14 mouse cellular contexts compared by ENCODE assay signal in the genomic region with DNA sequence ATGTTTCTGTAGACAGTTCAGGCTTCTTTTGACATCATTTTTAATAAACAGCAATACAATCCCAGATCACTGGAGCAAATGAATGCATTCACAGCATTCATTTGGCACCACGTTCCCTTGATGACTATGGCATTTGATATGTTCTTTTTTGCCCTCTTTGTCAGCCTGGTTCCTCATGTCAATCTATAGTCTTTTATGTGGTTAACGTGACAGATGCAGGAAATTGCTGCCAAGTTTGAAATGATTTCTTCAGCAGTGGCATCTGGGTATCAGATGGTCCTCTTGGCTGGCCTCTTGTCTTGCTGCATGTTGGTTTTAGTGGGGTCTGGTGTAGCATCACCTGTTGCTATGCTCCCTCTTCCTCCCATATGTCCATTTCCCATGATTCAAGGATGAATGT.
DNase-seq lines count a peak whose midpoint lies in the region; ATAC-seq and TF ChIP-seq lines count a peak whose summit lies in the region.
"Had no signal": no experiment of that assay in that cellular context is flagged by ENCODE, and none has a peak within 500 bp of the region (broad histone marks: within the 10 kb centered on the region; RNA-seq: fewer than 3 reads in every experiment).

No protein-coding gene starts in this region.

- peak; percentile 27; the same call in 1 of the 2 replicates for ATAC-seq in hindbrain, embryonic 16.5 days
- no peak for ATAC-seq in hindbrain, embryonic 12.5 days (ENCODE audit: low FRiP score)
- peak; percentile 63 for ATAC-seq in forebrain, postnatal 0 days
- ATAC-seq in liver, embryonic 11.5 days (replicated peaks; ENCODE audit: low FRiP score) = no peak

- no peak overlapping the region for H3K4me2 ChIP-seq in hindbrain, embryonic 16.5 days (ENCODE audit: low read length)
- no peak overlapping the region for H3K4me2 ChIP-seq in hindbrain, embryonic 12.5 days (replicated peaks)
- no peak overlapping the region for H3K4me2 ChIP-seq in forebrain, postnatal 0 days (ENCODE audit: low read depth)
- no peak overlapping the region for H3K4me2 ChIP-seq in liver, embryonic 11.5 days
- H3K4me2 ChIP-seq: hindbrain, embryonic 15.5 days; neural tube, embryonic 15.5 days had no signal

- no peak overlapping the region for H3K4me3 ChIP-seq in hindbrain, embryonic 16.5 days (ENCODE audit: low read length)
- H3K4me3 ChIP-seq in hindbrain, embryonic 12.5 days = no peak overlapping the region
- no peak overlapping the region for H3K4me3 ChIP-seq in forebrain, postnatal 0 days (ENCODE audit: low read depth, low read length)
- H3K4me3 ChIP-seq in liver, embryonic 11.5 days (ENCODE audit: low read depth, low read length) = no peak overlapping the region
- H3K4me3 ChIP-seq: hindbrain, embryonic 15.5 days; neural tube, embryonic 15.5 days had no signal

- H3K27me3 ChIP-seq in hindbrain, embryonic 16.5 days (replicated peaks; ENCODE audit: control insufficient read depth, insufficient read depth, low read length) = no peaks in the 10 kb centered on the region
- H3K27me3 ChIP-seq in hindbrain, embryonic 12.5 days = no peaks in the 10 kb centered on the region
- no peaks in the 10 kb centered on the region for H3K27me3 ChIP-seq in forebrain, postnatal 0 days (ENCODE audit: insufficient read depth, low read length)
- no peaks in the 10 kb centered on the region for H3K27me3 ChIP-seq in liver, embryonic 11.5 days (replicated peaks; ENCODE audit: control insufficient read depth, insufficient read depth, low read length)
- H3K27me3 ChIP-seq: hindbrain, embryonic 15.5 days; neural tube, embryonic 15.5 days had no signal

- H3K9ac ChIP-seq in hindbrain, embryonic 16.5 days (ENCODE audit: low read depth, low read length) = no peak overlapping the region
- H3K9ac ChIP-seq in hindbrain, embryonic 12.5 days = no peak overlapping the region
- H3K9ac ChIP-seq in forebrain, postnatal 0 days = no peak overlapping the region
- no peak overlapping the region for H3K9ac ChIP-seq in liver, embryonic 11.5 days (ENCODE audit: low read depth, low read length)
- H3K9ac ChIP-seq: hindbrain, embryonic 15.5 days; neural tube, embryonic 15.5 days had no signal

- WGBS in hindbrain, embryonic 16.5 days = 26% methylated on average over 2 of the region's 2 CpGs
- 40% methylated on average over 2 of the region's 2 CpGs for WGBS in hindbrain, embryonic 12.5 days
- WGBS in forebrain, postnatal 0 days = 16% methylated on average over 2 of the region's 2 CpGs
- 44% methylated on average over 2 of the region's 2 CpGs for WGBS in liver, embryonic 11.5 days

- no peaks in the 10 kb centered on the region for H3K9me3 ChIP-seq in hindbrain, embryonic 16.5 days (ENCODE audit: control insufficient read depth, low read length)
- no peaks in the 10 kb centered on the region for H3K9me3 ChIP-seq in hindbrain, embryonic 12.5 days (replicated peaks)
- no peaks in the 10 kb centered on the region for H3K9me3 ChIP-seq in forebrain, postnatal 0 days (ENCODE audit: low read length)
- H3K9me3 ChIP-seq in liver, embryonic 11.5 days (ENCODE audit: control insufficient read depth, low read length) = no peaks in the 10 kb centered on the region
- H3K9me3 ChIP-seq: hindbrain, embryonic 15.5 days; neural tube, embryonic 15.5 days had no signal

- no peaks in the 10 kb centered on the region for H3K36me3 ChIP-seq in hindbrain, embryonic 16.5 days (ENCODE audit: control insufficient read depth, insufficient read depth, low read length)
- no peaks in the 10 kb centered on the region for H3K36me3 ChIP-seq in hindbrain, embryonic 12.5 days
- no peaks in the 10 kb centered on the region for H3K36me3 ChIP-seq in forebrain, postnatal 0 days (ENCODE audit: insufficient read depth)
- no peaks in the 10 kb centered on the region for H3K36me3 ChIP-seq in liver, embryonic 11.5 days (ENCODE audit: control insufficient read depth, insufficient read depth, low read length)
- H3K36me3 ChIP-seq: hindbrain, embryonic 15.5 days; neural tube, embryonic 15.5 days had no signal

- peak; percentile 23 for DNase-seq in thymus, postnatal 14 days
- no peak for DNase-seq in thymus, adult 18-20 months
- peak; percentile 64 for DNase-seq in forebrain, postnatal 0 days
- DNase-seq in liver, embryonic 11.5 days (ENCODE audit: low spot score) = no peak
- no peak for DNase-seq in embryo, embryonic 10.5 days (ENCODE audit: low spot score)
- no peak for DNase-seq in heart, adult 11 months
- DNase-seq: adrenal gland, postnatal 25 days; cerebellum, adult 18-20 months; gastrocnemius, postnatal 14 days; right cerebral cortex, adult 18-20 months had no signal

- TF ChIP-seq CTCF in forebrain, postnatal 0 days (IDR thresholded peaks at IDR 0.05; ENCODE audit: low read depth) = no peak

- no peak overlapping the region for H3K27ac ChIP-seq in hindbrain, embryonic 16.5 days (ENCODE audit: low read depth, low read length)
- H3K27ac ChIP-seq in hindbrain, embryonic 12.5 days = no peak overlapping the region
- no peak overlapping the region for H3K27ac ChIP-seq in forebrain, postnatal 0 days (ENCODE audit: low read depth, low read length)
- H3K27ac ChIP-seq in liver, embryonic 11.5 days (ENCODE audit: low read depth, low read length) = no peak overlapping the region
- H3K27ac ChIP-seq: hindbrain, embryonic 15.5 days; neural tube, embryonic 15.5 days had no signal

- no peaks in the 10 kb centered on the region for H3K4me1 ChIP-seq in hindbrain, embryonic 16.5 days (ENCODE audit: control insufficient read depth, insufficient read depth, low read depth, low read length)
- H3K4me1 ChIP-seq in hindbrain, embryonic 12.5 days = no peaks in the 10 kb centered on the region
- H3K4me1 ChIP-seq in forebrain, postnatal 0 days (ENCODE audit: insufficient read depth) = no peaks in the 10 kb centered on the region
- H3K4me1 ChIP-seq in liver, embryonic 11.5 days (replicated peaks; ENCODE audit: control insufficient read depth, insufficient read depth, low read length) = no peaks in the 10 kb centered on the region
- H3K4me1 ChIP-seq: hindbrain, embryonic 15.5 days; neural tube, embryonic 15.5 days had no signal

Comparison
In these comparisons a context has a peak if more than half of its experiments do, and no peak if none do; other contexts are left out.
1. ATAC-seq: peak in hindbrain, embryonic 16.5 days (single experiment) and forebrain, postnatal 0 days (single experiment); none in hindbrain, embryonic 12.5 days (single experiment) and liver, embryonic 11.5 days (single experiment).
2. DNase-seq: peak in thymus, postnatal 14 days (single experiment) and forebrain, postnatal 0 days (single experiment); none in thymus, adult 18-20 months (0 of 2), liver, embryonic 11.5 days (single experiment), embryo, embryonic 10.5 days (single experiment) and heart, adult 11 months (single experiment).